Mouse (Mus musculus): Measurements from ENCODE around the gene H13. TPM values are rescaled to one million over a fixed set of nuclear protein-coding genes. Genes with fewer than 3 reads are reported as not detected.

Gene H13
- total RNA-seq, 2 experiments from 2014 or later: 47.6 to 51.4 TPM

DNA sequence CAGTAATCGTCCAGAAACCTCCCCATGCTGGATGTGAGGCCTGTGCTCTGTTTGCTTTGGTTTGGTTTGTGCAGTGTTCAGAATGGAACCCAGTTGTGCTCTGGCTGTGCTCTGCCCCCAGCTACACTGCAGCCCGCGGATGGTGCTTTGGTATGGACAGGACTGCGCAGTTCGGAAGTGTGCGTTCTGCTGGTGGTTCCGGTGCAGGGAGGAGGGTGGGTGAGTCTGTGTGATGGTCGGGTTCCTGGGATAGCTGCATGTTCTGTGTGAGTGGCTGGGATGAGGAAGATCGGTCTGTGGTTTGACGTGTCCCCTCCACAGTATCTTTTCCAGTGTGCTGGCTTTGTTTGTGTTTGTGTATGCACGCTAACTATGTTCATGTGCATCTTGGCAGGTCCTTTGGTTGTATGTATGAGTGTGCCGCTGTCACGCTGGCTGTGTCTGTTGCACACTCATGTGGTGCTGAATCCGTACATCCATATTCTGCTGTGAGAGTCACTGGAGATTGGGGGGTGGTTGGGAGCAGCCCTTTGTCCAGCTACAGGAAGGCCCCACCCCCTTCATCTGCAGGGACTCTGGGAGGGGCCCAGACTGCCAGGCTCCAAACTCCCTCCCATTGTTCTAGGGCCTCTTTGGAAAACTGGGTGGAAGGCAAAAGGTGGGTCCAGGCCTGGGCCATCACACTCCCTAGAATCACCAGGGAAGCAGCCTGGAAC, 58.7 kb downstream of the H13 start:
- DNase-seq: peak; percentile 57 to 59
- intact Hi-C loops (cut with DNase I): no loop called here

DNA sequence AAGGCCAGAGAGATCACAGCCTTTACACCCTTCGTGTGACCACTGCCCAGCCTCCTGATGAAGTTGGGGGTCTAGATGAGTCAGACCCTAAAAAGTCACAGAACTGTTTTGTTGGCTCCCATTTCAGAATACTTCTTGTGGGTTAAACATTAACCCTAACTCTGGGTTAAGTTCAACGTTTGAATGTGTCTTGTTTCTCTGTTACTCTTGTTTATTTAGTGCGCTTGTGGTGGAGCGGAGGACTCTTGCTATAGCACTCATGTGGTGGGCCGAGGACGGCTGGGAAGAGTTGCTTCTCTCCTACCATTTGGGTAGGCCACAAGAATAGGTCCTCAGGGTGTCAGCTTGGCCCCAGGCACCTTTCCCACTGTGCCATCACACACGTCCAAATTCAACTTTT, 59.3 kb downstream of the H13 start:
- DNase-seq: no peak
- intact Hi-C loops (cut with DNase I): no loop called here

DNA sequence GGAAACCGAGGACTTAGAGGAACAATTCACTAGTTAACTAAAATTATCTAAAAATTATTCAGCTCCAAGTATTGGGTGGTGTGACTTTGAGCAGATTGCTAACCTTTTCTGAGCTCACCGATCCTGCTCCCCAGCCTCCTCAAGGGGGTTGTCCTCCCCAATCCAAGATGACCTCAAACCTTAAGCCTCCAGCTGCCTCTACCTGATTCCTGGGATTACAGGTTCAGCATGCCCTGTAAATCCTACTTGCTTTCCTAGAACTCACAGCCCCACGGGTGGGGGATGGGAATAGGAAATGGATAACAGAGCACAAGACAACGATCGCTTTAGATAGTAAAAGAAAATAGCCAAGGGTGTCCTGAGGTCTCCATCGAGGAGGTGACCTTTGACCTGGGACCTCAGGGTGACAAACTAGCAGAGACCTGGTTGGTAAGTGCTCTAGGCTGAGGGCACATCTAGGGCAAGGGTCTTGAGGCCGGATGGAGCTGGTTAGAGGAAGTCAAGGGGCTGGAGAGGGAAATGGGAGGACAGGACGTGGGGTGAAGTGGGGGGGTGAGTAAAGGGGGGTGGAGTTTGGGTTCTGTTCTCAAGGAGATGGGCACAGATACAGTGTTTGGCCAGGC, 59.9 kb downstream of the H13 start:
- intact Hi-C loops (cut with DNase I): no loop called here
- DNase-seq: peak in 1 of 2 experiments; percentile 40

DNA sequence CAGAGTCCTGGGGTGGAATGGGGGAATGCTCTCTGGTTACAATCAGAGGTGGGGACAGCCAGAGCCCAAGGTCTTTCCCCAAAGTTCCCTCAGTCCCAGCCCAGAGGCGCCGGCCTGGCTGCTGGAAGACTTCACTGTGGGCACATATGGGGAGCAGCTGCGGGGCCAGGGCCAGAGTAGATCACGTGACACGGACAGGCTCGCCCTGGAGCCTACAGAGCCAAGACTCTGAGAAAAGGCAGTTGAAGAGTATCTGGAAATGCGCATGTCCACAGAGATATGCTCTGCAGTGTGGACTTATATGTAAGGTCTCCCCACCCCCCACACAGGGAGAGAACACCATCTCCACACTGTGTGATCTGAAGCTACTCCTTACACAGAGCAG, 60.4 kb downstream of the H13 start:
- intact Hi-C loops (cut with DNase I): no loop called here
- DNase-seq: peak; percentile 79 to 82

DNA sequence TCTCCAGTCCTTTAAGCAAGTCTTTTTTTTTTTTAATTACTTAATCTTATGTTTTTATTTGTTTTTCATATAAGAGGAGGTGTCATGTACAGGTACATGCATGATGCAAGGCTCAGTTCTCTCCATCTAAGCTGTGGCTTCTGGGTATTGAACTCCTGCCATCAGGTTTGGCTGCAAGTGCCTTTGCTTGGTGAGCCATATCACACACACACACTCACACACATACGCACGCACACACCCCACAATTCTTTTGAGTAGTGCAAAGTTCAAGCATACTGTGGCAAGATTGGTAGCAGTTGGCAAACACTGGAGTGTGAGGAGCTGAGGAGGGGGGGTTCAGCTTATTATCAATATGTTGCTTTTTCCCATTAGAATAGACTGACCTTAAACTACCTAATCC, 63.9 kb downstream of the H13 start:
- intact Hi-C loops (cut with DNase I): no loop called here
- DNase-seq: no peak

DNA sequence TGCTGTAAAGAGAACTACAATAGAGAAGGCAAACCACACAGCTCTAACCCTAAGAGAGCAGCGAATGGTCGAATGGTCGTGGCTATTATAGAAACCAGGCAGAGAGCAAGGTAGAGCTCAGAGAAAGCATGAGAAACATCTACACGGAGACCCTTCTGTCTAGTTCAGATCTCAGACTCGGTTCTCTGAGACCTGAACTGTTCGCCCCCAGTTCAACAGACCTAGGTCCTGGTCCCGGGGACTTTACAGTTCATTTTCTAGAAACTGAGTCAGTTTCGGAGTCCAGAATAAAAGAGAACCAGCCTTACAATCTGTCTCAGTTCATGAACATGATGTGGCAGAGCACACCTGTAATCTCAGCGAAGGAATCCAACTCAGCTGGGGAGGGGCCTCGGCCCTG, 65.2 kb downstream of the H13 start:
- intact Hi-C loops (cut with DNase I): no loop called here
- DNase-seq: no peak

DNA sequence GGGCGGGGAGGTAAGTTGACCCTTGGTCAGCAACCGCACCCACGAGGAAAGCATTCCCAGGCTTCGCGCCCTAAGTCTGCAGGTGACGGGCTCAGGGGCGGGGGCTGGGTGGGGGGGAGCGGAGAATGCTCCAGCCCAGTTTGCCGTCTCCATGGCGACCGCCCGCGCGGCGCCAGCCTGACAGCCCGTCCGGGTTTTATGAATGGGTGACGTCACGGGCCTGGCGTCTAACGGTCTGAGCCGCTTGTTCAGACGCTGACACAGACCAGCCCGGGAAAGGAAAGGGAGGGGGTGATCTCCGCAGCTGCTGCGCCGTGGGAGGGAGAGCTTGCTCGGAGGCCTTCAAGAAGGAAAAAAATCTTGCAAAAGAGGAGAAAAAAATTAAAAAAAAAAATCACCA, 65.7 kb downstream of the H13 start:
- DNase-seq: peak; percentile 96 to 98
- intact Hi-C loops (cut with DNase I): no loop called here

DNA sequence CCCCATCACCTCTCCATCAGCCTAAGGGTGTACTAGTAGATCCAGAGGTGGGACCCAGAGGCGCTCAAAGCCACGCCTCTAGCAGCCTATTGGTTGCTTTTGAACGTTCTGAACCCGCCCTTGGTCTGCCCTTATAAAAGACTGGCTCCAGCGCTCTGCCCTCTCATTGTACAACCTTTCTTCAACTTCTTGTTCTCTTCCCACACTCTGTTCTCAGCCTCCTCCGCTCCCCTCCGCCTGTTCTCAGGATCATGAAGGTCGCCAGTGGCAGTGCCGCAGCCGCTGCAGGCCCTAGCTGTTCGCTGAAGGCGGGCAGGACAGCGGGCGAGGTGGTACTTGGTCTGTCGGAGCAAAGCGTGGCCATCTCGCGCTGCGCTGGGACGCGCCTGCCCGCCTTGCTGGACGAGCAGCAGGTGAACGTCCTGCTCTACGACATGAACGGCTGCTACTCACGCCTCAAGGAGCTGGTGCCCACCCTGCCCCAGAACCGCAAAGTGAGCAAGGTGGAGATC, 66.9 kb downstream of the H13 start, which contains the start of gene Id1:
Id1 (plus strand) TSS at position 162 of the 512 bp plus-strand sequence.
- intact Hi-C loops (cut with DNase I): no loop called here
- peak; percentile 92 for DNase-seq

DNA sequence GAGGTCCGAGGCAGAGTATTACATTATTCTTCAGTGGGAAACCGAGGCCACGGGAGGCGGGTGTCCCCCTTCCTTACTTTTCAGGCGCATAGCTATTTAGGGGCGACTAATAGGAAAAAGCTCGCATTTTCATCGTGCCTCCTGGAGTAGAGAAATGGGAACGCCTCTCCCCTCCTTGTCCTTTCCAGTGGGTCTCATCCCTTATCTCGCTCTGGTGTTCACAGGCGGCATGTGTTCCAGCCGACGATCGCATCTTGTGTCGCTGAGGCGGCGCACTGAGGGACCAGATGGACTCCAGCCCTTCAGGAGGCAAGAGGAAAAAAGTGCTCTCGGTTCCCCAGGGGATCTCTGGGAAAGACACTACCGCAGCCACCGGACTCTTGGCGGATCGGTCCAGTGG, 67.5 kb downstream of the H13 start:
- DNase-seq: peak; percentile 46
- intact Hi-C loops (cut with DNase I): no loop called here

DNA sequence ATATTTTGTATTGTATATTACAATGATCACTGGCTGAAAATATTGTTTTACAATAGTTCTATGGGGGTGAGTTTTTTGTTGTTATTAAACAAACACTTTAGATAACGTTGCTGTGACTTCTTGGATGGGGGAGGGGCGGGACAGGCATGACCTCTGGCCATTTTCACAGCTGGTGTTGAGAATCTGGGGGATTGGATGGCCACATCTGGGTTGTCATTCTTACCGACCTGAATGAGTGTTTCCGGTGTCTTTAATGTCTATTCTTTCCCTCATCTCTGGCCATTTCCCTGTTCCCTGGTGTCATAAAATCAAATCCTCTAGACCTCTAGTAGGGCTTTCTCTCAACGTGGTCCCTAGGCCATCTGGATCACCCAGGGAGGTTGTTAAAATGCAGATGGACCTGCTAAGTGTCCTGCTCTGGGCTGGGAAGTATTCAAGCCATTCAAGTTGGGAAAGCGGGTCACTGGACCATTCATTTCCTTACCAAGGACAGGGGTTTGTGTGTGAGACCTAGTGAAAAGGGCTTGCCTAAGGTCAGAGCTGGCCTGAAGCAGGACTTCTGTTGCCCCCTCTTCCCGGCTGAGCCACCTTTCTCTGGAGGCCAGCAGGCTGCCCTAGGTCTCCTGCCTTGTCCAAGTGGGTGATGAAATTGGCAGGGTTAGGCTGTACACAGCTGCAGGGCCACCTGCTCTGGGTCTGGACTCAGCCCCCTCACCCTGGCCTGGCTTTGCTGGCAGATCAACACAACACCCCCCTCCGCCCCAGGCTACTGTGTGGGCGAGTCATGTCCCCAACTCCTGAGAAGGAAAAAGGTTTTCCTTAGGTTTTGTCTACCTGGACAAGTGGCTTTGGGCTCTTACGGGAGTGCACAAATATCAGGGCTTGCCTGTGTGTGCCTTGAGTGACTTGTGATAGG, 68.3 kb downstream of the H13 start:
- intact Hi-C loops (cut with DNase I): no loop called here
- DNase-seq: peak; percentile 51 to 57

DNA sequence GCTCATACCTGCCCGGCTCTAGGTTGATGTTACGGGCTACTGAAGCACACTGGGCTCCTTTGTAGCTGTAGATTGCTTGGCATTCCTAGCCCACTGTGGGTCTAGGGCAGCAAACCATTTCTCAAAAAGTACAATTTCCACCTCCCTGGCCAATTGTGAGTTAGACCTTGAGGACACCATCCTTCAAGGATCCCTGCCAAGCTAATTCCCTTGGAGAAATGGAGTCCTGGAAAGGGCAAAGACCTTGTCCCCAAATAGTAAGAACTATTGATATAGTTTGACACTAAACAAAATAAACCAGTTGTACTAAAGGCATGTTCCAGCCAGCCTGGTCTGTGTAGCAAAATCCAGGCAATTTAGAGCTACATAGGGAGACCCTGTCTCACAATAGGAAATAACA, 69.1 kb downstream of the H13 start:
- intact Hi-C loops (cut with DNase I): no loop called here
- DNase-seq: peak in 1 of 2 experiments; percentile 30

DNA sequence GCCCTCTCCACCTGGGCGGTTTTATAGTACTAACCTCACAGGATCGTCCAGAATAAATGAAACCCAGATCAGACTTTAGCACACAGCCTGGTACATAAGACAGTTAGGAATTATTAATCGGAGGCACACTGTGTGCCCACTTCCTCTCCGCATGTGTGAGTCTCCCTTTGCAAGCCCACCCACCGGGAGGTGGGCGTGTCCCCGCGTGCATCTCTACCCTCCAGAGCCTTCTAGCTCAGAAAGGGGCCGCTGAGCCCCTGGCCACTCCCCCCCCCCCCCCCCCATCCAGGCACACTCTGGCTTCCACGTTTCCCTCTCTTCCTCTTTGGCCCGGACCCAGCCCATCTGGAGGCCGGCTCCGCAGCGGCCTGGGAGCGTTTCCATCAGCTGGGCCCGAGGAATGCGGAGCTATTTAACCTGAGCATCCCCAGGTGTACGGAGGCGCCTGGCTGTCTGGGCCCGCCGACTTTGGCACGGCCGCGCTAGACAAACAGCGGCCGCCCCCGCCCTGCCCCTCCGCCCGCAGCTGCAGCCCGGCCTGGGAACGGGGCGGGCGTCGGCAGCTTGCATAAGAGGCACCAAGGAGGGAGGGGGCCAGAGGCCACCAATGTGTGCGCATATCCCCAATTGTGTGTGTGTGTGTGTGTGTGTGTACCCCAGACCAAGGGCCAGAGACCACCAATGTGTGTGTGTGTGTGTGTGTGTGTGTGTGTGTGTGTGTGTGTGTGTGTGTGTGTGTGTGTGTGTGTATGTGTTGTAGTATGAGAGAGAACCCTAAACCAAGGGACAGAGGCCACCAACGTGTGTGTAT, 70.0 kb downstream of the H13 start:
- DNase-seq: peak; percentile 85 to 86
- intact Hi-C loops (cut with DNase I): loop anchor here (1.0 kb wide), 1 partner anchor 32 kb away; no protein-coding TSS in a partner anchor

DNA sequence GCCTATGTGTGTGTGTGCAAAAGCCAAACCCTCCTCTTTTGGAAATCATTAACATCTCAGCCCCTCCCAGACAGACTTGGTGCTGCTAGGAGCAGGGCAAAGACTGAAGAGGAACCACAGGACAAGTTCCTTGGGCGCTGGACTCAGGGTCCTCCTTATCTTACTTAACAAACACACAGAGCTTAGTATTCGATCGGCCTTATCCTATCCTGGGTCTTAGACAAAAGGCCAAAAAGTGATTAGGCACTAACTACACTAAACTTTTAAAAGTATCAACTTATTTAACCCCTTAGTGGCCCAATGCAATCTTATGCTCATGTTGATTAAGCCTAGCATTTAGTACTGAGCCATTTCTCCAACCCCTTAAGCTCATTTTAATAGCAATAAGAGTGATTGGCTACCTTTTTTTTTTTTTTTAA, 70.6 kb downstream of the H13 start:
- intact Hi-C loops (cut with DNase I): loop anchor here (1.0 kb wide), 1 partner anchor 33 kb away; no protein-coding TSS in a partner anchor
- peak in 1 of 2 experiments; percentile 46 for DNase-seq

DNA sequence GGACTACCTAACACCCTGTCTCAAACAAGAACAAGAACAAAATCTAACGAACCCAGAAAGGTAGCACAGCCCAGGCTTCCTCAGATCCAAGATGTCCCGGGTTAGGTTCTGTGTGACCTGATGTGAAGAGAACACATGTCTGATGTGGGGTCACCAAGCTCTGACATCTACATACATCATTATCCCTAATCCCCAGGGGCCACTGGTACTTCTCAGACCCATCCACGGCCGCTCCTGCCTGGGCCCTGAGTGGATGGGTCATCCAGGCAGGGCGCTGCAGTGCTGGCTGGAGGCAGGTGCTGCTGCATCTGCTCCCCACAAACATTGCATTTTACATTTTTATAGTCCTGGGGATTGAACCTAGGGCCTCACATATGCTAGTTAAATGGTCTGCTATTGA, 71.2 kb downstream of the H13 start:
- DNase-seq: no peak
- intact Hi-C loops (cut with DNase I): no loop called here

DNA sequence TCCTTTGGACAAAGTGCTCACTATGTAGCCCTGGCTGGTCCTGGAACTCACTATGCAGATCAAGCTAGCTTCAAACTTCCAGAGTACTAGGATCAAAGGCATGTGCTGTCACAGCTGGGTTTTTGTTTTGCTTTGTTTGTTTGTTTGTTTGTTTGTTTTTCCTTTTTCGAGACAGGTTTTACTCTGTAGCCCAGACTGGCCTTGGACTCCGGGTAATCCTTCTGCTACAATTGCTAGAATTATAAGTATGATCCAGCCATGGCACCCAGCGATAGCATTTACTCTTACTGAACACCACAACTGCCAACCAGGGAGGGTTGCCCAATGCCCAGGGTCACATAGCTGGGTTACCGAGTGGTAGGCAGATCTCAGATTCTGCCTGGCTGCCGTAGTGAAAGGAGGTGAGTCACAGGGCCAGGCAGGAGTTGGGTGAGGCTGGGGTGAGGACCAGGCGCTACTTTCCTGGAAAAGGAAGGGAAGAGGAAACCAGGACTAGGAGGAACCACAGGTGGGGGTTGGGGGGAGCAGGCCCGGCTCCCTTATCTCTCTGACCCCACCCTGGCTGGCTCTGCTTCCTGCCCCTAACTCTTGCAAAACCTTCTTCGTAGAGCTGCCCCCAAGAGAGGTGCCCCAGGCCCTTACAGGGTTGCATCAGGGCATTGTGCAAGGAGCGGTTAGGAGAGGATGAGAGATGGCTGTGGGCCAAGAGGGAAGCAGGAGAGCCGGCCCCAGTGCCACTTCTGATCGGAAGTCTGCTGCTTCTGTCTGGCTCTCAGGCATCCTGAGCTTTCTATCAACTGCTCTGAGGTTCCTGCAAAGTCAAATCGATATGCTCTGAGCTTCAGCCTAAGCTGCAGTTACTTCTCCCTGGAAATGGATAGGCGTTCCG, 72.1 kb downstream of the H13 start:
- DNase-seq: peak; percentile 75 to 81
- intact Hi-C loops (cut with DNase I): loop anchor here (1.0 to 2.0 kb wide), 2 partner anchors 23 to 44 kb away; no protein-coding TSS in a partner anchor

DNA sequence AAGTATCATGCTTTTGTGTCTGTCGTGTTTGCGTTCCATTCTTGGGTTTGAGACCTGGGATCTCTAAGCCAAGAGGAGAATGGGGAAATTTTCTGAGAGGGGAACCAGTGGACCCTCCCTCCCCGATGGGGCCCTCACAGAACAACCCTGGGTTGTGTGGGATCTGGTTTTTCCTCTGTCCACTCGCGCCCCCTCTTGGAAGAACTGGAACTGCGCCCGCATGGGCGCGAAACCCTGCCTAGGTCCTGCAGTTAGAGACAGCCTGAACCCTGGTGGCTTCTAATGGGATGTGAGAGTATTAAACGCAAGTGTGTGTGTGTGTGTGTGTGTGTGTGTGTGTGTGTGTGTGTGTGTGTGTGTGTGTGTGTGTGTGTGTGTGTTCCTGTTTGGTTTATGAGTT, 73.2 kb downstream of the H13 start:
- DNase-seq: peak; percentile 77 to 88
- intact Hi-C loops (cut with DNase I): loop anchor here (1.0 to 2.0 kb wide), 2 partner anchors 22 to 45 kb away; no protein-coding TSS in a partner anchor

DNA sequence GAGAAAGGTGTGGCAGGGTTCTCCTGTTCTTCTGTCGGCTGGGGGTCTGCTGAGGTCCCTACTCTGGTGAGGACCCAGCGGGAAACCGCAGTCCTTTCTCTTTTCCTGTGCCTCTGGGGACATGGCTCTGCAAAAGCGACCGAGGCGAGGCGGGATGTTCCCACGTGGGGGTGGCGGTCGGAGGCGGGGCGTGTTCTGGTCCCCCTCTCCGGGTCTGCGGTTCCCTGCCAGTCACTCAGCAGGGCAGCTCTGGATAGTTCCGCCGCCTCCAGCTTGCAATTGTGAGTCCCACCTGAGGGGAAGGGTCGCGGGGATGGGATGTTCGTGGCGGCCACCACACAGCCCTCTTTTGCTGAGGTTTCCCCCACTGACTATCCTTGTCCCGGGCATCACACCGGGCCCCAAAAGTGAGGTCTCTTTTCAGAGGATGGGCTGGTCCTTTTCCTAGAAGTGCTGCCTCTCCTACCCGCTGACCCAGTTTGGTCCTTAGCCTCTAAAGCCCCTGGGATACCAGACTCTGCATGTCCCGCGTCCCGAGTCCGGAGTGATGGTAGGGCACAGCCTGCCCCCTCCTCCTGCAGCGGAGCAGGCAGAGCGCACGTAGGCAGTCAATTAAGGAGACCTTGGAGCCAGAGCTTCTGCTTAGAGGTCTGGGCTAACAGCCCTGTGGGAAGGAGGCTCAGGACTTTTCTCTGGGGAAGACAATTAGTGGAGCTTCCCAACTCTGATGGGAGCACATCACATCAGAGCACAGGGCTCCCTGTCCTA, 84.9 kb downstream of the H13 start, which contains the start of gene Cox4i2:
Cox4i2 (plus strand) TSS at position 230 of the 768 bp plus-strand sequence.
- peak in 1 of 2 experiments; percentile 37 for DNase-seq
- intact Hi-C loops (cut with DNase I): no loop called here
